Mouse (Mus musculus) cortical plate, adult 2 months (tissue): Measurements from ENCODE around the gene Fbxo42.

Source experiments
- CTCF ChIP-seq: fragments of 200-500 bp; IDR thresholded peaks from 2 replicates; pipeline ENCODE4 v1.5.1; 2011; ENCODE audit warnings: mild to moderate bottlenecking, control low read depth, low read length; ENCODE audit not compliant: insufficient read depth; ENCODE audit errors: extremely low read depth
- POLR2A ChIP-seq: fragments of 200-500 bp; IDR thresholded peaks from 2 replicates; pipeline ENCODE4 v1.6.1; 2011; ENCODE audit warnings: mild to moderate bottlenecking, low read length, control low read depth; ENCODE audit not compliant: insufficient read depth; ENCODE audit errors: extremely low read depth

DNA sequence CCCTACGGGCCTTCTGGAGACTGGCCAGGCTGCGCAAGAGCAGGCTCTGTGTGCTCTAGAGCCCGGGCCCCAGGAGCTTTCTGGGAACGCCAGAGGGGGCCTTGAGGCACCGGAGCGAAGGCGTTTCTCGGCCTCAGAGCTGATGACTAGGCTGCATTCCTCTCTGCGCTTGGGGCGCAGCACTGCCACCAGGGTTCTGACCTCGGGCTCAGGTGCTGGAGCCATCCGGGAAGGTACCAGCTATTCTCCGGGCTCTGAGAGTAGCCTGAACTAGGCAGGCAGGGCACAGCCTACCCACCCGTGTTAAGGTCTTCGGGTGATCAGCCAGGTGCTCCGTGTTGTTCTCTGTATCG is 99.3 kb downstream of the Fbxo42 start:
- no peak for TF ChIP-seq CTCF
- TF ChIP-seq POLR2A: no peak
